Mouse (Mus musculus): ENCODE measurements around the gene Usp36.

GRCm38 (mm10) chr11:118247359-118248095 lies 42.5 kb downstream of the Usp36 start:
- no peak for TF ChIP-seq POLR2A (IDR thresholded peaks at IDR 0.05; ENCODE audit: insufficient read depth, low read length)
- no peak for TF ChIP-seq EP300 (IDR thresholded peaks at IDR 0.05; ENCODE audit: insufficient read depth, low read depth, low read length)
- no peak for TF ChIP-seq CTCF (IDR thresholded peaks at IDR 0.05; ENCODE audit: low read depth, low read length)
